Mouse (Mus musculus) erythroblast, embryonic 14.5 days (primary cell): Measurements from ENCODE around the gene Ift81.

Experiments
- GATA1 ChIP-seq: IDR thresholded peaks from 2 replicates; pipeline ENCODE4 v1.6.1; 2012; ENCODE audit warnings: low read length, inconsistent platforms, mixed read lengths
- TAL1 ChIP-seq: IDR thresholded peaks from 3 replicates; pipeline ENCODE4 v1.6.1; 2012; ENCODE audit warnings: low read length, inconsistent platforms, mixed read lengths

DNA sequence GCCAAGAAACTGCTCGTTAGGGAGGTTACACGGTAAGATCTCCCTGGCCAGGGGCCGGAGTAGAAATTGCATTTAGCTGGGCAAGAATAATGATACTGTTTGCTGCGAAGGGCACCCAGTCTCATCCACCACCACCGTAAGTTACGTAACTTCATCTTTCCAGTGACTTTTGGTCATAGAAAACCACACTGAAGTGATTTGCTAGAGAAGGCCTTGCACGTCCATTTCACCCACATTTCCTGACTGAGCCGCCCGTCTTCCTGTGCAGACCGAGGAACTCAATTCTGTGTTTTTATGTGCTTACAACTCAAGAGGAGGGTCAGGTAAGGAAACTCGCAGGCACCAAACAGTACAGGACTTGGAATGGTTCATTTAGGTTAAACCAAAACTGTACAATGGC is 76.2 kb downstream of the Ift81 start:
- TF ChIP-seq GATA1 (no peak), TAL1 (no peak)
